Mouse (Mus musculus): ENCODE results near the gene Gmds.
A peak's percentile ranks its signal among the peaks of the same experiment; 100 is the strongest.

Gene Gmds

GRCm38 (mm10) chr13:32026226-32026975, 312.1 kb downstream of the Gmds start:
- no peak for DNase-seq (ENCODE audit: low spot score)

DNA sequence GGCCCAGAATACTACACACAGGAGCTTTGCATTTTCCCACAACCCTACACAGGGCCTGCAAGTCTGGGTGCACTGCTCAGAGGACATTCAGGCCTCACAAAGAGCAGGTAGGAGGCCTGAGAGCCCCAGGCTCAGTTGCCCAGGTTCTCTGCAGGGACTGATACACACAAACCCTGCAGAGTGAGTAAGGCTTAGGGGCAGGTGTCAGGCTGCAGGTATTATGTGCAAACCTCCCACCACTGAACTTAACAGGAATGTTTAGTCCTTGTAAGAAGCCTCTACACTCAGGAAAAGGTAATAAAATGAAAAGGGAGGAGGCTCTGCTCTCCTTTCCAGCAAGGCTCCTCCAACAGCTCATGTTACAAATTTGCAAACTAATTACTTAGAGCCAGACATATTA, 313.7 kb downstream of the Gmds start:
- DNase-seq (ENCODE audit: low spot score) = no peak

DNA sequence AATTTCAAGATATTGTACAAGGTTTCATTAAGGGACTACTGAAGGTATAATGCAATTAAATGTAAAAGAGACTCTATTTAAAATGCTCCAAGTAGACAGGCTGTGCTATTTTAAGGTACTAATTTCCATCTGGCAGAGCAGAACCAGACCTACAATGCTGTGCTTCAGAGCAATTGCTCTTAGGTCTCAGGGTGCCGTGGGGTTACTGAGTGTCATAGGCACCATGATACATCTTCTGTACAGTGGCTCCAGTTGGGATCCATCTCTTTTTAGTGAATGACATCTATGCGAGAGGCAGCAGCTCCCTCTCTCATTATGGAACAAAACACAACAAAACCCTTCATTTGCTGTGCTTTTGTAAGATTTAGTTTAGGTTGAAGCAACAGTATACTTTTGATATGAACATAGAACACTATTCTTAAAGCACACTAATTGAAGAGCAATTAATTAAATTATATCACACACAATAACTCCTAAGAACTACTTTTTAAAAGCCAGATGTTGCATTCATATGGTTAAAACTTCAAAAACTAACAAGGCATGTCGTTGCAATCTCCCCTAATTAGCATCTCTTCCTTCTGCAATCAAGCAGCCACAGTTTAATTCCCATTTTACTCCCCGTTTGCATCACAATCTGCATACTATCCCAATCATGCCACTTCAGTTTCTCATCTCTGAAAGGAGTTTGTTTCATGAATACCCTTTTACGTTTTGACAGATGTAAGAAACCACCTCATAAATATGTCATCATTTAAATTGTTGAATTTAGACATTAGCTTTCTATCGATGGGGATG, 317.9 kb downstream of the Gmds start:
- no peak for DNase-seq (ENCODE audit: low spot score)

DNA sequence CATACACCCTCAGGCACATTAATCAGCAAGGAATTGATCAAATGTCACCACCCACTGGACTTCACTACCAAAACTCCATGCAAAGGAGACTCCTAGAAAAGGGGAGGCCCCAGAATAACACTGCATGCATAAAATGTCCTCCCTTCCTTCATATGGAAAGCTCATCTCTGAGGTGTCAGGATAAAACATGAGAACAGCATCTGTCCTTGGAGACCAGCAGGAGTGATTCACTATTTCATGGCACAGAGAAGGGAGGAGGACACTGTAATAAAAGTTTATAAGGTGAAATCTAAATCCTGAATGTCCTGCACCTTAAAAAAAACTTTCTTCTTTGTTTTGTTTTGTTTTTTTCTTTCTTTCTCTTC, 319.3 kb downstream of the Gmds start:
- DNase-seq (ENCODE audit: low spot score) = no peak

GRCm38 (mm10) chr13:32018518-32019255, 319.9 kb downstream of the Gmds start:
- no peak for DNase-seq (ENCODE audit: low spot score)

DNA sequence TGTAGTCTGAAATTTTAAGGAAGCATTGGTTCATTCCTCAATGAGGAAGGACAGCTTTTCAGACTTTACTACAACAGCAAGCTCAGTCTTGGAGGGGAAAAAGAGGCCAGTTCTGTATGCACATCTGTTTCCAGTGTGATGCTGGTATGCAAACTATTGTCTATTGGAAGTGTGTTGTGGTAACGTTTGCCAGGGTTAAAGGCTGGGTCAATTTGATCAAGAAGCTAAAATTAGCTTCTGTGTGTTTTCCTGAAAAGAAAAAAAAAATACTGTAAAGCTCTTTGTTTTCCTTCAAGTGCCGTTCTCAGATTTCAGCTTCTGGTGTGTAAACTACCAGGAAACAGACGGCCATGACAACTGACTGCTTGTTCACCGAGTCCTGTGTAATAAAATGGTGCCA, 329.7 kb downstream of the Gmds start:
- no peak for DNase-seq (ENCODE audit: low spot score)

- no peak for DNase-seq (ENCODE audit: low spot score)
Measured at GRCm38 (mm10) chr13:32008116-32008641, 330.4 kb downstream of the Gmds start.

DNA sequence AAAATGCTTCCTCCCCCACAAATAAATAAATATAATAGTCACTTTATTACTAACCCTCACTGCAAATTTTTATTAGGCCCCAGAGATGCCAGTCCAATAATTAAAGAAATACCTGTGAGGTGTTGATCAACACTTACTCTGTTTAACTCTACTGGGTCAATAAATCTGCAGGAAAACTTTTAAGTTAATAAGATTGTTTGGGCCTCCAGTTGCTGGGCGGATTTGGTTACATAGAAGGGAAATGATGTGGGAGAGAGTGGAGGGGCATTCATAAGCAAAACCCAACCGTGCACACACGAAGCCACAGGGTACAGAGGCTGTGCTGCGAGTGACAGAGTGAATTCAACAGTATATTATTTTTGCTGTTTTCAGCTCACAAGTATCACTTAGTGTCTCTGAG, 345.1 kb downstream of the Gmds start:
- no peak for DNase-seq (ENCODE audit: low spot score)

GRCm38 (mm10) chr13:31992409-31993201, 345.9 kb downstream of the Gmds start:
- no peak for DNase-seq (ENCODE audit: low spot score)

DNA sequence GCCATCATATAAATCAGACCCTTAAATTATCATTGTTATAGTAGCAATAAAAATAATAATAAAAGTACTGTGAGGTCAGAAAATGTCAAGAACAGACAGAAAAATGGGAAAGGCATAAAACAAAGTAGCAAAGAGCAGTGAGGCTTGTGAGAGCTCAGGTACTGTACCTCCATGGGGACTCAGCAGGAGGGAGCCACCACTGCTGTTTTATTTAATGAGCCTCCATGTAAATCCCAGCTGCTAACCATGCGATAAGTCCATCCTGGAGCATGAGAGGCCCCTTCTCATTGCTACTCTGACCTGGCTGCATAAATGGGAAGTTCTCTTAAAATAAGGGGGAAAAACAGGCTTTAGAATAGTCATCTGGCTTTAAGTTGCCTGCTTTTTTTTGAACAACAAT, 357.3 kb downstream of the Gmds start:
- DNase-seq (ENCODE audit: low spot score) = no peak

DNA sequence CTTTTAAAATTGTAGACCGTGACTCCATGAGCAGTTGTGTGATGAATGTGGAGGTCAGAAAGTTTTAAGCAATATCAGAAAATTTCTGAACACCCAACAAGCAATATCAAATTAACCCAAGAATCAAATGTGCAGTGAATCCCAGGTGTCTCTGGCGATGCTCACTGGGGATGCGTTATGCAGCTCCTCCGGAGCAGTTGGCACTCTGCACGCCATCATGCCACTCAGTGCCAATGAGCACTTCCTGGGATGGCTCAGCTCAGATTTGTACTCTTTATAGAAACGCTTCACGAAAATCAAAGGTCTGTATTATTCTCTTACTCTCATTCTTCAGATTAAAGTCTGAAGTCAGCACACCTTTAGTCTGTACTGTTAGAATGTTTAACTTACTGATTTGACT, 360.4 kb downstream of the Gmds start:
- DNase-seq (ENCODE audit: low spot score) = no peak

- no peak for DNase-seq (ENCODE audit: low spot score)
Measured at GRCm38 (mm10) chr13:31974751-31975479, 363.6 kb downstream of the Gmds start.

DNA sequence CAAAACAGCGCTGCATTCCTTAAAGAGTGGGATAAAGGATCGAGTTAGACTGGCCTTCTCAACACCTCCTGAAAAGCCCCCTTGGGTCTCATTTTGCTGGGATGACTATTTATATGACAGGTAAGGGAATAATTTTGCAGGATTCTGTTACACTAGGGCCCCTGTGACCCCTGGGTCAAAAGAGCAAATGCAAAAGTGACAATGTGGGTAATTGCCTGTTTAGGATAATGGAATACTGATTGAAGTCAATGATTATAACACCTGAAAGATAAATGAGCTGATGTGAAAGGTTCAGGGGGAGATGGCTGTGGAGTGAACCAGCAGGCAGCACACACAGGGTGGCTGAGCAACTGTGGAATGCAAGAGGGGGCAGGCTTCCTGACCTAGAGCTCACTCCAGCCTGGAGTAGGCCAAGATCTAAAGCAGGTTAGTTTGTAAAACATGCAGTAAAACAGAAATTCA, 367.5 kb downstream of the Gmds start:
- no peak for DNase-seq (ENCODE audit: low spot score)

GRCm38 (mm10) chr13:31968272-31968671, 370.3 kb downstream of the Gmds start:
- no peak for DNase-seq (ENCODE audit: low spot score)

DNA sequence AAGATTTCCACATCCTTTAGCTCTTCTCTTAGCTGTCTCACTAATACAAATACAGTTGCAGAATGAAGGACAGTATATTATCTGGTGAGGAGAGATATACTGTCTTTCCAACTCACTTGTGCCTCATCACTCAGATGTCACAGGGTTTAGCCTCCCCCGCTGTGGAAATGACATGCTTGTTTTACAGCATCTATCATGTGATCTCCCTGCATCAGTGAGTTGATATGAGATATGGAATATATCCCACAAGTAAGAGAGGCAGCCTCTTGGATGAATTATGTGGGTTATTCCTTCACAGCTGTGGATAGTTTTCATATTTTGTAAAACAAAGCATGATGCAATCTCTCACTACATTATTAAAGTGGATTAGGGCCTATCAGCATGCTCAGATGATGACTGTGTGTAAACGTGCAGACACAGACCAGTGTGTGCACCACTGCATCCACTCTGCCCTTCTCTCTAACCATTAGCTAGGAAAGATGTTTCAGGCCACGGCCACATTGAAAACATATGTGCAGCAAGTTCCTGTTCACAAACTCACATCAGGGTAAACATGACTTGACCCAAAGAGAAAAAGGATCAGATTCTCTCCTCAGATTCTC, 371.5 kb downstream of the Gmds start:
- DNase-seq (ENCODE audit: low spot score) = no peak

DNA sequence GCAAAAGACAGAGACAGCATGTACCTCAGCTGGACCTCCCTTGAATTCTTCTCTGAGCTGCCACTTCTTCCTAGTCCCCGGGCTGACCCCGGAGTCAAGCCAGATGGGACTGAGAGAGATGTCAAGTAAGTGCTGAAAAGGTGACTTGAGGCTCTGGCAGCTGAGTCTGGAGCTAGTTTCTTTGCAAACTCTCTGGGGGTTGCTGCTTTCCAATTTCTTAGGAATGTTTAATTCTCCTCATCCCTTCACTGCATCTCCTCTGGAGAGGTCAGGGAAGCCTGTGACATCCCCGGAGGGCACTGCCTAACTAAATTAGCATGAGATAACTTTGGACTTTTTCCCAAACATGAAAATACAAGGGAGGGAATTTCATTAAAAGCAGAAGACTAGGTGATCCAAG, 378.0 kb downstream of the Gmds start:
- DNase-seq (ENCODE audit: low spot score) = no peak

DNA sequence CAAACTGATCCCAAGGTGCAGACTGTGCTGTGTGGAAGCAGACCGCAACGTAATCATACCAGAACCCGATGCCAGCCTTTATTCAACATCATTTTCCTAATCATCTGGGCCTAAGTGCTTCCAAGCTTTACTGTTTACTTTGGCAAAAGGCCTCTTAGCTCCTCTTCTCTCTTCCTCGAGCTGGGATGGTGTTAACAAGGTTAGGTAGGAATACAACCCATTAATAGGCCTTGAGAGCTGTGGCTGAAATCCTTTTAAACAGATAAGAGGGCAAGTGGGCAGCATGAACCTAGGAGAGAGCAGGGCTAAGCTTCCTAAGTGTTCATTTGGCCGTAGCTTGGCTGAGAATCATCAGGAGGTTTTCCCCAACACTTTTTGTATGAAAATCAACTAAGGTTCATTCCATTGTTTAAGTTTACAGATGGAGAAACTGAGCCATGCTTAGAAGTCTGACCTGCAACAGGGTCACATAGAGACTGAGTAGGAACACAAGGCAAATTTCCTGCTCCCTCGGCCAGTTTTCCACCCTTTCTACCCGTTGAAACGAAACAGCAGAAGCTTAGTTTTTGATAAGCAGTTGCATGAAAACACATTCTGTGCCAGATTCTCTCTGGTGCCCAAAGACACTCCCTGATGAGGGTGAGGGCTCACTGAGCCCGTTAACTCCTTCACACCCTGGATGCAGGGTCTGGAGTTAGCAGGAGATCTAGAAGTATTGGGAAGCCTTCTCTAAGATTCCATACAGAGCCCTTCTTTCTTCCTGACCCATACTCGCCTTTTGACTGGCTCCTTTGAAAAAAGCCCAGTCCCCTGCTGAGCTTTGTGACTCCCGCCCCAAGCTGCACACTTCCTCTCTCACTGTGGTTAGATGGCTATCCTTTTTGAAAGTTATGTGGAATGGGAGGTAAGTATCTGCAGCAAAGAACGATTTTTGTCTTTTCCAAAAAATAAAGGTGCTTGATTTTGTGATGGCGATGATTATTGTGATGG, 379.9 kb downstream of the Gmds start:
- no peak for DNase-seq (ENCODE audit: low spot score)

DNA sequence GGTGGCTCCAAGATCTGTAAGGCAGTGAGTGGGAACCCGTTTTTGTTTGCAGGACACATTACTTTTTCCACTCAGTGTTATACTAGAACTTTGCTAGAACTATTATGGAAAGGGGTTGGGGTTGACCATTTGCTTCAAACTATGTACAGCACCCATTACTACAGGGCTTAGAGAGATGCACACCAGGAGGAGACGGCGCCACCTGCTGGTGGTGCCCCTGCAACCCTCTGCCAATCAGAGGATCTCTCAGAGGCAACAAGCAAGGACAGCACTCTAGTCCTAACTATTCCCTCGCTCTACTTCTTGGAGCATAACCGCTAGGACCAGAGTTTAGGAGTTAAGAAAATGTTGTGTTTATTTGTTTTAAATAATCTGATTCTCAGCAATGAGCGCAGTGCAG, 382.0 kb downstream of the Gmds start:
- peak; percentile 8 for DNase-seq (ENCODE audit: low spot score)

DNA sequence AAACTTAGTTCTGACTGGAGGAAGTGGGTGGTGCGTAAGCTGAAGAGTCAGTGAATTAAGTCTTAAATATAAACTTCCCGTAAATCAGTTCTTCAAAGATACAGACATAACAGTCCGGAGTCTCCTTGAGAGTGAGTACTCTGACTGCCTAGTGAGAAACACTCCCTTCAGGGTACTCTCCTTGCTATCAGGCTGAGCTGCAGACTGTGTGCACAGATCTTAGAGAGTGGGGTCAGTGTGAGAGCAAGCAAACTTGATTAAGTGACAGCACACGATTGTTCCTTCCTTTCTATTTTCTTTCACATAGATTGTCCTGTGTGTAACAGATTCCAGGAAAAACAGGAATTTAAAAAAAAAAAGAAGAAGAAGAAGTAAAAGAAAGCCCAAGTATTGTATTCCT, 382.4 kb downstream of the Gmds start:
- no peak for DNase-seq (ENCODE audit: low spot score)
